Mouse (Mus musculus): ENCODE data around the gene Bola3.

Bola3 gene

DNA sequence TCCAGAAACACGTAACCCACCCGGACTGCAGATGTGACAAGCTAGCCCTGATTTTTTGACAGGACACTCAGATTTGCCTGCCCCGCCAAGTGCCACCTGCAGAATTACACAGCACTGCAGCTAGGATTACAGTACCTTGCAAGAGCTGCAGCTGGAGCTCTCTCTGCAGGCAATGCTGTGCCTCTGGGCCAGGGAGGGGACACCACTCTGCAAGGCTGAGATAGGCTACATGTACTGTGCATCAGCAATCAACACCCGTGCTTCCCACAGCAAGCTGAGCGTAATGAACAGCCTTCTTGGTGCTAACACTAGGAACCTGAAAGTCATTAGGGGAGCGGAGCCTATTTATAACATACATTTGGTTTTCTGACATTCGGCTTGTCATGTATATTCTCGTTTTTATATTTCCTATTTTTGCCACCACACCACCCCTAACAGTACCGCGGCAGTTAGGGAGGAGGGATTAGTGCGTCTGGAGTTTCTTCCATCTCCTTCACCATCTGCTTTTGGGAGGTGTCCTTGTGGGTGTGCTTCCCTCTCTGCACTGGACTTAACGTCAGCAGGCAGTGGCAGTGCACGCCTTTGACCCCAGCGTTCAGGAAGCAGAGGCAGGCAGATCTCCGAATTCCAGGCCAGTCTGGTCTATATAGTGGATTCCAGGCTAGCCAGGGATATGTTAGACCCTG, 46.7 kb downstream of the Bola3 start:
- no peak for DNase-seq (ENCODE audit: low spot score)

DNA sequence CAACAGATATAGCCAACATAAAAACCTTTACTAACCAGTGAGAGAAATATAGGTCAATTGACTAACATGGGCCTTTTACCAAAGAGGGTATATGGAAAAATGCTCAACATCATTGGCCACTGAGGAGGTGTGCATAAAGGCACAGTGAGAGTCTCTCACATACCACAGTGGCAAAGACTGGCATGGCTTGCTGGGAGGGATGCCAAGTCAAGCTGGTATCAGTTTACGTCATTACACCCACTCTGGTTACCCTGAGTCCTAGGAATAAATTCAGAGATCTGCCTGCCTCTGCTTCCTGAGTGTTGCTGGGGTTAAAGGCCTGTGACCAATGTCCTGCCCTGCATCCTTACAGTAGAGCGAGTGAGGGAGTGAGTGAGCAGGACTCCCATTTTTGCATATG, 47.8 kb downstream of the Bola3 start:
- no peak for DNase-seq (ENCODE audit: low spot score)

GRCm38 (mm10) chr6:83397728-83398127, 48.8 kb downstream of the Bola3 start:
- no peak for DNase-seq (ENCODE audit: low spot score)

GRCm38 (mm10) chr6:83399790-83400189, 50.8 kb downstream of the Bola3 start:
- no peak for DNase-seq (ENCODE audit: low spot score)

GRCm38 (mm10) chr6:83403481-83403880, 54.5 kb downstream of the Bola3 start:
- no peak for DNase-seq (ENCODE audit: low spot score)

DNA sequence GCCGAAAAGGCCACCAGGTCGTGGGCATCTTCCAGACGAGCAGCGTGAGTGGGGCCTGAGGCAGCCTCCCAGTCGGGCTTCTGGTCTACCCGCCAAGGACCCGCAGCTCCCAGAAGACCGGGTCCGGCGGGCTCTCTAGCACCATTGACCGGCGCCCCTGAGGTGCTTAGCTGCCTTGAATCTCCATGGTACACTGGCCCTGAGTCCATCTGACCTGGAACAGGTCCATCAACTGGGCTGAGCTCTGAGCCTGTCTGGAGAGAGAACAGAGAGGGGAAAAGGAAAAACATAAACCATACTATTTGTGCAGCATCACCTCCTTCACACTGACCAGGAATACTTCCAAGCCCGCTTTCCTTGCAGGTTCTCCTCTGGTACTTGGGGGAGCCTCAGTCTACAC, 55.6 kb downstream of the Bola3 start:
- DNase-seq (ENCODE audit: low spot score), result no peak

DNA sequence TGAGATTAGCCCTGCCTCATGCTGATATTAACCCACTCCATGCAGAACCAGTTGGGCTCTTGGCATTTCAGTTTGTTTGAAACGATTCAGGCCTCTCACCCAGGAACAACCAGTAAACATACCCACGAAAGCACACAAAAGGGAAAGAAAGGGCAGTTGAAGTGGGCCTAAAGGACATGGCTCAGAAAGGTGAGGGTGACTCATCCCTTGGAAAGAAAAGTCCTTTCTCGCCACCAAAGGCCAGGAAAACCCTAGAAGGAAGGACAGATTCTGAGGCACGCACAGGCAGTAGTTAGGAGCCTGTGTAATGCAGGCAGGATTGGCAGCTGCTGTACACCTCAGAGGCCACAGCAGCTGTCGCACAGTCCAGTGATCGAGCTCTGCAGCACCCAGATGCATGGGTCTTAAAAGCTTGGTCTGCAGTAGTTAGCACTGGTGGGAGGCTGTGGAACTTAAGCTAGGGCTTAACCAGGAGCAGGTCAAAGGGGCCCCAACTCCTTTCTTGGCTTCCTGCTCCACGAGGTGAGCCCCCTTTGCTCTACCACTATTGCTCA, 56.6 kb downstream of the Bola3 start:
- no peak for DNase-seq (ENCODE audit: low spot score)

- DNase-seq (ENCODE audit: low spot score), result no peak
These were observed 59.6 kb downstream of the Bola3 start for GRCm38 (mm10) chr6:83408510-83408909.

All from yolk sac, embryonic 10.5 days (tissue).